Mouse (Mus musculus): ENCODE measurements around the gene Rabac1.

DNA sequence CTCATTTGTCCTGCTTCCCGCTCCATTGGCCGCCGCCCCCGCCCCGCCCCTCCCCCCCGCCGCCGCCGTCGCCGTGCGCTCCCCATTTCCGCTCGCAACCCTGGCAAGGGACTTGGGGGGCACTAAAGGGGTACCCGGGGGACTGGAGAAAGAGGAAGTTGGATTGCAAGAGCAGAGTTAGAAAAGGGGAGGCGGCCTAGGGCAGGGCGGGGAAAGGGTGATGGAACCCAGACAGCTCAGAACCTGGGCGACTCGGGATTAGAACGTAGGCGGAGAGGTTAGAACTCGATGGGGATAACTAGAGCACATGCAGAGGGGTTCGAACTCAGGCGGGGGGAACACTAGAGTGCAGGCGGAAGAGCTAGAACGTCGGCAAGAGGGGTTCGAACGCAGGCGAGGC, 18.1 kb downstream of the Rabac1 start:
- TF ChIP-seq CTCF (IDR thresholded peaks at IDR 0.05; ENCODE audit: borderline replicate concordance, insufficient read depth, low read length) (no peak), POLR2A (IDR thresholded peaks at IDR 0.05; ENCODE audit: low read depth, low read length) (no peak)
